In genomic region chr10:83301687-83302086, GRCm38 (mm10) we compare ENCODE assay signal across 10 mouse cellular contexts. TPM values are rescaled to one million over a fixed set of nuclear protein-coding genes. Genes with fewer than 3 reads are reported as not detected.
DNase-seq lines count a peak whose midpoint lies in the region; ATAC-seq and TF ChIP-seq lines count a peak whose summit lies in the region.
"Had no signal": no experiment of that assay in that cellular context is flagged by ENCODE, and none has a peak within 500 bp of the region (broad histone marks: within the 10 kb centered on the region; RNA-seq: fewer than 3 reads in every experiment).

No protein-coding gene starts in this region.

- dilution Hi-C loops in CH12.LX (cut with MboI; ENCODE audit: extremely low pct_ligation_motif_present, extremely low pct_unique_long_range_greater_than_20kb, low sequenced_read_pairs), result no loop called here

- TF ChIP-seq EP300 in CH12.LX (IDR thresholded peaks at IDR 0.05; ENCODE audit: low read length), result no peak

- TF ChIP-seq RAD21 in CH12.LX (IDR thresholded peaks at IDR 0.05; ENCODE audit: low read depth, low read length), result no peak

- no peak overlapping the region for H3K9ac ChIP-seq in kidney, embryonic 16.5 days (replicated peaks; ENCODE audit: low read length)
- no peak overlapping the region for H3K9ac ChIP-seq in CH12.LX (ENCODE audit: insufficient read depth, low read depth)
- H3K9ac ChIP-seq in midbrain, embryonic 11.5 days (ENCODE audit: low read length), result no peak overlapping the region
- H3K9ac ChIP-seq: heart, embryonic 15.5 days; liver, embryonic 14.5 days had no signal

- H3K27me3 ChIP-seq in kidney, adult 2 months (replicated peaks; ENCODE audit: control insufficient read depth, insufficient read depth, low read length), result no peaks in the 10 kb centered on the region
- H3K27me3 ChIP-seq in kidney, embryonic 16.5 days (ENCODE audit: insufficient read depth, low read length), result no peaks in the 10 kb centered on the region
- no peaks in the 10 kb centered on the region for H3K27me3 ChIP-seq in CH12.LX (replicated peaks)
- H3K27me3 ChIP-seq in midbrain, embryonic 11.5 days (ENCODE audit: control insufficient read depth, insufficient read depth, low read length), result no peaks in the 10 kb centered on the region
- H3K27me3 ChIP-seq: heart, embryonic 15.5 days had no signal

- TF ChIP-seq POLR2A in kidney, adult 2 months (IDR thresholded peaks at IDR 0.05; ENCODE audit: low read depth, low read length), result no peak
- TF ChIP-seq POLR2A in CH12.LX (IDR thresholded peaks at IDR 0.05; ENCODE audit: low read depth, low read length), result no peak

- H3K27ac ChIP-seq in kidney, adult 2 months (ENCODE audit: insufficient read depth, low read depth, low read length), result peak overlapping the region; percentile 83
- H3K27ac ChIP-seq in kidney, embryonic 16.5 days (ENCODE audit: low read length), result no peak overlapping the region
- H3K27ac ChIP-seq in CH12.LX (ENCODE audit: insufficient read depth, low read depth), result no peak overlapping the region
- H3K27ac ChIP-seq in brown adipose tissue, adult 24 weeks (replicated peaks; ENCODE audit: low read depth, low read length), result peak overlapping the region; percentile 83
- no peak overlapping the region for H3K27ac ChIP-seq in midbrain, embryonic 11.5 days (ENCODE audit: low read depth, low read length)
- H3K27ac ChIP-seq: heart, embryonic 15.5 days; liver, embryonic 14.5 days had no signal

- TF ChIP-seq CTCF in kidney, adult 2 months (conservative IDR thresholded peaks at IDR 0.05; ENCODE audit: insufficient read depth, insufficient read length, low read depth, low read length), result no peak
- no peak for TF ChIP-seq CTCF in CH12.LX (conservative IDR thresholded peaks at IDR 0.05 in 1 of 2, IDR thresholded peaks at IDR 0.05 in 1 of 2; ENCODE audit: low read depth in 2 of 2, low read length in 2 of 2)

- DNase-seq in kidney, adult 2 months, result peak; percentile 92
- peak; percentile 17 for DNase-seq in CH12.LX (ENCODE audit: extremely low read depth)
- DNase-seq in midbrain, embryonic 11.5 days (ENCODE audit: low spot score, missing footprints), result no peak
- DNase-seq in neural tube, embryonic 10.5 days (ENCODE audit: extremely low spot score, low spot score), result no peak
- DNase-seq: cerebellum, adult 8-10 months had no signal

- 48% methylated on average over 4 of the region's 4 CpGs for WGBS in kidney, adult 2 months
- WGBS in kidney, embryonic 16.5 days, result 54% methylated on average over 4 of the region's 4 CpGs
- 89% methylated on average over 4 of the region's 4 CpGs for WGBS in midbrain, embryonic 11.5 days

- in situ Hi-C loops in CH12.LX (cut with MboI; ENCODE audit: low pct_ligation_motif_present, low pct_unique_long_range_greater_than_20kb, low sequenced_read_pairs), result loop anchor here (25.0 kb wide), 1 partner anchor 389 kb away; no protein-coding TSS in a partner anchor

- no peak overlapping the region for H3K4me2 ChIP-seq in kidney, embryonic 16.5 days (replicated peaks; ENCODE audit: low read depth, low read length)
- H3K4me2 ChIP-seq in CH12.LX (ENCODE audit: insufficient read depth, low read depth, poor library complexity, severe bottlenecking), result no peak overlapping the region
- H3K4me2 ChIP-seq in midbrain, embryonic 11.5 days, result no peak overlapping the region
- H3K4me2 ChIP-seq: heart, embryonic 15.5 days had no signal

- H3K36me3 ChIP-seq in kidney, adult 2 months (ENCODE audit: control insufficient read depth, insufficient read depth, low read length), result no peaks in the 10 kb centered on the region
- no peaks in the 10 kb centered on the region for H3K36me3 ChIP-seq in kidney, embryonic 16.5 days (ENCODE audit: insufficient read depth, low read length)
- no peaks in the 10 kb centered on the region for H3K36me3 ChIP-seq in CH12.LX (replicated peaks in 1 of 2; ENCODE audit: control insufficient read depth in 1 of 2, insufficient read depth in 1 of 2, low read length in 1 of 2)
- no peaks in the 10 kb centered on the region for H3K36me3 ChIP-seq in midbrain, embryonic 11.5 days (ENCODE audit: control insufficient read depth, insufficient read depth, low read length)
- H3K36me3 ChIP-seq: heart, embryonic 15.5 days had no signal

- ATAC-seq in kidney, embryonic 16.5 days (ENCODE audit: low FRiP score, low TSS enrichment), result no peak
- peak; percentile 92 for ATAC-seq in megakaryocyte progenitor cell, adult 5-6 weeks (replicated peaks; ENCODE audit: poor library complexity)
- ATAC-seq in midbrain, embryonic 11.5 days (ENCODE audit: low FRiP score), result no peak

- H3K79me2 ChIP-seq in CH12.LX (replicated peaks; ENCODE audit: control insufficient read depth, extremely low read depth, insufficient read depth, poor library complexity, severe bottlenecking), result no peaks in the 10 kb centered on the region

- peaks cover 6% of the 10 kb centered on the region for H3K4me1 ChIP-seq in kidney, adult 2 months (ENCODE audit: control insufficient read depth, insufficient read depth, low read length)
- 0 out of 2 replicates have a peak, but pooled peaks cover 4% of the 10 kb centered on the region for H3K4me1 ChIP-seq in kidney, embryonic 16.5 days (ENCODE audit: insufficient read depth, low read length)
- peaks cover 4 to 11% of the 10 kb centered on the region in 2 experiments; a peak in 3 of 4 replicates for H3K4me1 ChIP-seq in CH12.LX (ENCODE audit: control insufficient read depth in 1 of 2, insufficient read depth in 2 of 2)
- H3K4me1 ChIP-seq in brown adipose tissue, adult 24 weeks (ENCODE audit: control insufficient read depth, insufficient read depth, insufficient read length, low read length), result peaks cover 5% of the 10 kb centered on the region; the same call in 1 of the 2 replicates
- H3K4me1 ChIP-seq in midbrain, embryonic 11.5 days (ENCODE audit: control insufficient read depth, insufficient read depth, low read length), result no peaks in the 10 kb centered on the region
- H3K4me1 ChIP-seq: heart, embryonic 15.5 days had no signal

- no peak overlapping the region for H3K4me3 ChIP-seq in kidney, adult 2 months (ENCODE audit: insufficient read depth, low read depth, low read length)
- no peak overlapping the region for H3K4me3 ChIP-seq in kidney, embryonic 16.5 days (ENCODE audit: low read length)
- H3K4me3 ChIP-seq in CH12.LX (replicated peaks in 1 of 3; ENCODE audit: low read depth in 2 of 3, low read length in 2 of 3, poor library complexity in 1 of 3), result no peak overlapping the region
- no peak overlapping the region for H3K4me3 ChIP-seq in brown adipose tissue, adult 24 weeks (ENCODE audit: insufficient read depth, low read depth, low read length)
- no peak overlapping the region for H3K4me3 ChIP-seq in midbrain, embryonic 11.5 days (ENCODE audit: low read depth, low read length)
- H3K4me3 ChIP-seq: heart, embryonic 15.5 days had no signal

- H3K9me3 ChIP-seq in kidney, embryonic 16.5 days (ENCODE audit: low read length), result no peaks in the 10 kb centered on the region
- H3K9me3 ChIP-seq in CH12.LX (replicated peaks; ENCODE audit: low read length), result peaks cover 5% of the 10 kb centered on the region
- no peaks in the 10 kb centered on the region for H3K9me3 ChIP-seq in midbrain, embryonic 11.5 days (ENCODE audit: control insufficient read depth, low read length)
- H3K9me3 ChIP-seq: heart, embryonic 15.5 days had no signal

TF ChIP-seq in CH12.LX, 34 proteins besides CTCF, POLR2A, EP300 and RAD21:
- TF ChIP-seq MEF2A (IDR thresholded peaks at IDR 0.05; ENCODE audit: borderline replicate concordance, low read depth, low read length), result no peak
- no peak for TF ChIP-seq ZNF384 (IDR thresholded peaks at IDR 0.05; ENCODE audit: low read depth, low read length)
- 0 out of 2 replicates have a peak, but pooled peaks have one; percentile 33 for TF ChIP-seq USF1 (IDR thresholded peaks at IDR 0.05; ENCODE audit: low read depth, low read length)
- no peak for TF ChIP-seq SIN3A (IDR thresholded peaks at IDR 0.05; ENCODE audit: low read length)
- no peak for TF ChIP-seq KAT2A (IDR thresholded peaks at IDR 0.05; ENCODE audit: insufficient replicate concordance, low read length)
- TF ChIP-seq RCOR1 (conservative IDR thresholded peaks at IDR 0.05; ENCODE audit: low read depth, low read length), result no peak
- TF ChIP-seq GABPA (IDR thresholded peaks at IDR 0.05; ENCODE audit: insufficient replicate concordance, low read depth, low read length), result no peak
- no peak for TF ChIP-seq ZC3H11A (IDR thresholded peaks at IDR 0.05; ENCODE audit: low read depth, low read length)
- no peak for TF ChIP-seq IRF4 (IDR thresholded peaks at IDR 0.05; ENCODE audit: low read depth, low read length)
- TF ChIP-seq MXI1 (IDR thresholded peaks at IDR 0.05; ENCODE audit: low read depth, low read length), result no peak
- TF ChIP-seq TBP (conservative IDR thresholded peaks at IDR 0.05; ENCODE audit: low read depth, low read length), result no peak
- TF ChIP-seq POLR2AphosphoS2 (IDR thresholded peaks at IDR 0.05; ENCODE audit: low read depth, low read length), result no peak
- TF ChIP-seq ELF1 (IDR thresholded peaks at IDR 0.05; ENCODE audit: low read depth, low read length), result no peak
- TF ChIP-seq USF2 (conservative IDR thresholded peaks at IDR 0.05; ENCODE audit: low read depth, low read length), result 0 out of 2 replicates have a peak, but pooled peaks have one; percentile 7

RNA-seq across cellular contexts. Expression of gene Slc41a2, which starts 36.0 kb away (rescaled TPM):
- 6.4 and 7.1 TPM in 2 replicates for polyA plus RNA-seq in kidney, adult 2 months (2012; rRNA removed)
- 0.52 and 0.63 TPM in 2 replicates for polyA plus RNA-seq in kidney, embryonic 16.5 days (2015; fragmentation: Nextera tagmentation; extraction: Ambion mirVana)
- total RNA-seq in CH12.LX (2012; rRNA removed) (0.08 and 0.17 TPM in 2 replicates), CH12.LX (2014; rRNA removed) (not detected in 2 replicates)
- polyA plus RNA-seq in CH12.LX (2012; ENCODE audit: insufficient read length, low read depth), result not detected in 2 replicates
- 1.3 and 1.8 TPM in 2 replicates for polyA plus RNA-seq in brown adipose tissue, adult 24 weeks (2012; ENCODE audit: insufficient read depth, insufficient read length, missing spikeins)
- total RNA-seq in megakaryocyte progenitor cell, adult 5-6 weeks (2015), result 0.05 and 0.15 TPM in 2 replicates
- total RNA-seq in megakaryocyte progenitor cell, adult 5-6 weeks (2017), result 0.27 and 1.2 TPM in 2 replicates
- polyA plus RNA-seq in midbrain, embryonic 11.5 days (2014; fragmentation: Nextera tagmentation; extraction: Ambion mirVana), result 1.5 and 1.7 TPM in 2 replicates

RNA-seq across cellular contexts. Expression of gene D10Wsu102e, which starts 58.3 kb away (rescaled TPM):
- 0.37 and 0.41 TPM in 2 replicates for polyA plus RNA-seq in kidney, adult 2 months (2012; rRNA removed)
- 0.81 and 0.86 TPM in 2 replicates for polyA plus RNA-seq in kidney, embryonic 16.5 days (2015; fragmentation: Nextera tagmentation; extraction: Ambion mirVana)
- total RNA-seq in CH12.LX (2012; rRNA removed) (1.5 and 1.6 TPM in 2 replicates), CH12.LX (2014; rRNA removed) (0.95 and 1.0 TPM in 2 replicates)
- 1.6 TPM in 2 replicates for polyA plus RNA-seq in CH12.LX (2012; ENCODE audit: insufficient read length, low read depth)
- 0.20 and 0.25 TPM in 2 replicates for polyA plus RNA-seq in brown adipose tissue, adult 24 weeks (2012; ENCODE audit: insufficient read depth, insufficient read length, missing spikeins)
- 0.88 and 1.2 TPM in 2 replicates for total RNA-seq in megakaryocyte progenitor cell, adult 5-6 weeks (2015)
- 0.87 and 1.0 TPM in 2 replicates for total RNA-seq in megakaryocyte progenitor cell, adult 5-6 weeks (2017)
- polyA plus RNA-seq in midbrain, embryonic 11.5 days (2014; fragmentation: Nextera tagmentation; extraction: Ambion mirVana), result 1.0 TPM in 2 replicates

Comparison
In these comparisons a context has a peak if more than half of its experiments do, and no peak if none do; other contexts are left out.
1. H3K27ac ChIP-seq: peak in kidney, adult 2 months (single experiment) and brown adipose tissue, adult 24 weeks (single experiment); none in kidney, embryonic 16.5 days (single experiment), CH12.LX (single experiment) and midbrain, embryonic 11.5 days (single experiment).
2. DNase-seq: peak in kidney, adult 2 months (single experiment) and CH12.LX (single experiment); none in midbrain, embryonic 11.5 days (single experiment) and neural tube, embryonic 10.5 days (single experiment).